Mouse (Mus musculus): ENCODE data around the gene Ccdc183.

Gene Ccdc183

DNA sequence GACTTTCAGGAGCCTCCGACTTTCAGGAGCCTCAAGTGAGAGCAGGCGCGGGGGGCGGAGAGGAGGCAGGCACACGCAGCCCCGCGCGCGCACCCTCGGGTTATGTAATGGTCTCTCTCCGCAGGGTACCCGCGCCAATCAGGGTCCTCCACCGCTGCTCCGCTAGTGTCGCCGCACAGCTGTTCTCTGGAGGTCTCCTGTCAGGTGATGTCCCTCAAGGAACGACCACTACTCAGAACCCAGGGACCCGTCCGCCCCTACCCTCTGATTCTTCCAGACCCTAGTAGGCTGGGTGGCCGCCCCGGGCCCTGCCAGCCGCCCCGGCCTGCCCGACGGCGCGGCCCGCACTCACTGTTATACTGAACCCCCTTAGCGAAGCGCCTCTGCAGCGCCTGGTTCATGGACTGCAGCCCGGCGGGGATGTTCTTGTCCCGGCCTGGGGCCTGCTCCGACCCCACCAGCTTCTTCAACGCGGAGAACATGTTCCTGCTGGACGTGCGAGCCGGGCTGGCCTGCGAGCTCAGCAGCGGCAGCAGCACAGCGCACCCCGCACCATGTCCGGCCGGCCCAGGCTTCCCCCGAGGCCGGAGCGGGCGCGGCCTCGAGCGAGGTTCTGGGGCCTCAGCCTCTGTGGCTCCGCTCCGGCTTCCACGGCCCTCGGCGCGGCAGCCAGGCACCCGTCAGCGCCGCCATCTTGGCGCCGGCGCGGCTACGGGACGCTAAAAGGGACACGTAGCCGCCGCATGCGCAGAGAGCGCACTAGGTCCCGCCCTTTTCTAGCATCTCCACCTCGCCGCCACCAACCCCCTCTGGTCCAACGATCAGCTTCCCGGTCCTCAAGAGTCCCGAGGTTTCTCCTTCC lies 9.5 kb downstream of the Ccdc183 start, which contains the start of gene Rabl6:
Gene Rabl6 (minus strand): TSS at position 761 of the 862 bp plus-strand sequence.
- DNase-seq (ENCODE audit: low spot score in 2 of 2): peak; percentile 94

DNA sequence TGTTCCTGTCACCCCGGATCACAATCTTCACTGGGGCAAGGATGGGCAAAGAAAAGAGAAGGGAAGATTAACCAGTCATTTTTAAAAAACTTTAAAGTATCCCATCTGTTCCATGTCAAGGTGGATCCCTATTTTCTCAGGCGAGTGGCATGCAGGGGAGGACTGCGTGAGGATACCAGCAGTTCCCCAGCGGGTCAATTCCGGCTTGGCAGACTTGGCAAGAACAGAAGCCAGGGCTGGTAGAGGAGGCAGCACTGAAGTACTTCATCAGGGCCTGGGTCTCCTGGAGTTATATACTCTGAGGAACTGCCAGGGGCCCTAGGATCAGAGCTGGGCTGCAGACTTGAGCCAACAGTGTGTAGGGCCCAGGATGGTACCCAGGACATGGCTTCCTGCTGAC lies 15.0 kb downstream of the Ccdc183 start:
- DNase-seq (ENCODE audit: low spot score in 2 of 2): no peak

DNA sequence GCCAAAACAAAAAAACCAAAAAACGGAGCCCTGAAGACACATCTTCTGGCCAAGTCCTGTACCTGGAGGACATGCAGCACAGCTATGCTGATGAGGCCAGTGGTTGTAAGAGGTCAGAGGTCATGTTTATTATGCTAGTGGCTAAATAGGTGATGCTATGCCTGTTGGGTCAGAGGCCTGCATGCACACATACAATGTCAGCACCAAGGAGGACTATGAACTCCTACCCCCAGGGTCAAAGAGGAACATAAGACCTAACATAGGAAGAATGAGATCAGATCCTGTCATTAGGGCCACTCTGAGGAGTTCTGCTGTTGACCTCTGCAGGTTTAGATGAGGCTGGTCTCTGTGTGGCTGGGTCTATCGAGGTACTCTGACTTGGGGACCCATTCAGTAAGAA lies 17.4 kb downstream of the Ccdc183 start:
- no peak for DNase-seq (ENCODE audit: low spot score in 2 of 2)

DNA sequence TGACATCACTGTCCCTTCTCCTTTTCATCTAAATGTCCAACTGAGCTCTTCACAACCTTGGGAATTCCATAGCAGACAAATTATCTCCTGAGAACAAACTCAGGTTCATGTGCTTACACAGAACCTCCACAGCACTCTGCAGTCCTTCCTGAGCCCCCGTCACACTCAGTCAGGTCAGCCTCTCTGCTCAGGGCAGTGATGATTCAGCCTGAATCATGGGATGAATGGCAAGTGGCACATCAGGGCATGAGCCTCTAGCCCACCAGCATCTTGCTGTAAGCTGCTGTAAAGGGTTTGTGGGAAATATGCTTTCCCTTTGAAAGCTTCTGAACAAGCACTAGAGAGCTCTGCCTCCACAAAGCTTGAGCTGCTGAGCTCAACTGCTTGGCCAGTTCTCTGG lies 18.7 kb downstream of the Ccdc183 start:
- DNase-seq (ENCODE audit: low spot score in 2 of 2): no peak

DNA sequence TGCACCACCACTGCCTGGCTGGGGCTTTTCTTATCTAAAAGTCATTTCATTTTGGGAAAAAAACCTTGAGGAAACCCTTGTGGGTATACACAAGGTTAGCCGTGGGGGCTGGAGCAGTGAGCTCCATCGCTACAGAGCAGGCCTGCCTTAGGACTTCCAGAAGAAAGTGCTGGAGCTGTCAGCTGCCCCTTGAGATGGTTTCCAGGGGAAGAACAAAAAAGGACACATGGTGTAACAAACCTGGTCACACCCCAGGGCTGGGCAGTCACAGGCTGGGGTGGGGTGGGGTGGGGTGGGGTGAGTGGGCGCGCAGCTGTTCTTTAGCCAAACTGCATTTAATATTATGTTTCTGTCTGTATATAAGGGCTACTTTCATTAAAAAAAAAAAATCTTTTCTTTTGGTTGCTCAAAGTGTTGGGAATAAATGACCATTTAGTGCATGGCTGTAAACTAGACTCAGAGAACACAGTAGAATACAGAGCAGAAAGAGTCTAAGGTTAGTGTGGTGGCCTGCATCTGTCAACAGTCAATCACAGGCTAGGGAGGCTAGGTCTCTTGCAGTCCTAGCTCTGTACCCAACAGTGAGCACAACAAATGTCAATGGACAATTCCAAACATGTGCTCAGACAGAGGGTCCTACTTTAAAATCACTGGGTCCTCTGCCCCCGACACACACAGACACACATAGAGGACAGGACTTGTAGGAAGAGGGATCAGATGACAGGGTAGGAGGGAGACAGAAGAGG lies 20.5 kb downstream of the Ccdc183 start:
- DNase-seq (ENCODE audit: low spot score in 2 of 2): no peak

DNA sequence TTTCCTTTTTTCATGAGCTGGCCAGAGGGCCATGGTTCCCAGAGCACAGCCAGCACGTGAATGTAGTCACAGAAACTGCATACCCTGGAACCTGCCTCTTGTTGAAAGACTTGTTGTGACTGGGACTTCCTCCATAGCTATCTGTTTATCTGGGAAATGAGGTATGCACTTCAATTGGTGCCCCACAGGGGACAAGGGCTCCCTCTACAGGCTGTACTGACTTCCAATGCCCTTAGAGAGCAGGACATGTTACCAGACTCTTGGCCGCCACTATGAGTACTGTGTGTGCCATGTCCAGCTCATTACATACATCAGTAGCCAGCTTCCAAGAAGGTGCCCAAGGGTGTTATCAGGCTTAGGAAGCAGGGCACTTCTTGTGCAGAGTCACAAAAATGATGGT lies 25.6 kb downstream of the Ccdc183 start:
- no peak for DNase-seq (ENCODE audit: low spot score in 2 of 2)

DNA sequence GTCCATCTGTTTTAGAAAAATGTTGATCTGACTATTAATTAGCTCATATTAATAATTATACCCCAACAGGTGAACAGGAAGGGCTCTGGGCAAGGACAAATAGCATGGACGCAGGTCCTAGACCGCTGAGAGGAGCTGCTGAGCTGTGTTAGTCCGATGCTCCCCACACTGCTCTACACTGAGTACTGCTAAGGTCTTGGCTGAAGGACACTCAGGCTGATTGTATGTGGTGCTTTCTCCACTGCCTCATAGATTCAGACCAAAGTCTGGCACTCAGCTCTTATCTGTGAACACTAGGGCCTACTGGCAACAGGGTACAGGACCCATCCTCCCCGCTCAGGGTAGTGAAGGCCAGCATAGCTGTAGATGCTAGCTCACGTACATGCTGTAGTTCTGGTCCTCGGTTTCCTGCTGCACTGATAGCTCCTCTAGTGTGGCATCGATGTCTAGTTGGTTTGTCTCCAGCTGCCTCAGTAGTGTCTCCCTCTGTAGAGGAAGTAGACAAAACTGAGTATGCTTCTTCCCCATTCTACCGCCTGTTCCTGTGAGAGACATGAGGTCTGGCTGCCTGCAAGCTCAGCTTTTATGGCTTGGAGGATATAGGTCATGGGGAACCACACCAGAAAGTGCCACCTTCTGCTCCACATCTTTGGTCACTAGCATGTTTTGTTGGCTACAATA lies 29.1 kb downstream of the Ccdc183 start:
- DNase-seq (ENCODE audit: low spot score in 2 of 2): peak in 1 of 2 experiments; percentile 51

DNA sequence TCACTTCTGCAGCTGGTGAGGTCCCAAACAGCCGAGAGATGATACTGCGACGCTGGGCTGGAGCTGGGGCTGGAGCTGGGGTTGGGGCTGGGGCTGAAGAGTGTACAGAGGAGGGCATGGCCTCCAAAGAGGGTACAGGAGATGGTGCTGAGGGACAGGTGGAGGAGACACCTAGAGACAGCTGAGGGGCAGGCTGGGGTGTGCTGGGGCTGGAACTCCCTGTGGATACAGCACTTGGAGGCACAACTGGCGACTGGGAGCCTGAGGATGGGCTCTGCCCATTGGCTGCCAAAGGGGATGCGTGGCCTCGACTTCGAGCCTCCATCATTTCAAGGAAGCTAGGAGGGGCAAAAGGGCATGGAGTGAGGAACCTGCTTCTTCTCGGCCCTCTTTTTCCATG lies 30.2 kb downstream of the Ccdc183 start:
- no peak for DNase-seq (ENCODE audit: low spot score in 2 of 2)

DNA sequence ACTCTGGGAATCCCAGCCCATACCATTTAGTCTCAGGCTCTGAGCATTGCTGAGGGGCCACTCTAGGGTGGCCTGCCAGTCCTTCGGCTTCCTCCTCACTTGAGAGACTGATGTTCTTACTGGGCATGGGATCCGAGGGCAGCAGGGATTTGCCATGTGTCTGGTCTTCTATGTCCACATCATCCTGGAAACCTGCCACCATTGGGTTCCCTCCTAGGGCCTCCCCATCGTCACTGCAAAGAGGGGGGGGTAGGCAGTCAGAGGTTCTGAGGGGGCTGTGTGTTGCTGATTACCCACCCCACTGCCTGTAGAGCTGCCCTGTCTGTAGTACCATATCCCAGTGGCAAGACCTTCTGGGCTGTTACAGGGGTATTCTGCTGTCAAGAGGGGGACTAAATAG lies 31.9 kb downstream of the Ccdc183 start:
- DNase-seq (ENCODE audit: low spot score in 2 of 2): peak in 1 of 2 experiments; percentile 43

DNA sequence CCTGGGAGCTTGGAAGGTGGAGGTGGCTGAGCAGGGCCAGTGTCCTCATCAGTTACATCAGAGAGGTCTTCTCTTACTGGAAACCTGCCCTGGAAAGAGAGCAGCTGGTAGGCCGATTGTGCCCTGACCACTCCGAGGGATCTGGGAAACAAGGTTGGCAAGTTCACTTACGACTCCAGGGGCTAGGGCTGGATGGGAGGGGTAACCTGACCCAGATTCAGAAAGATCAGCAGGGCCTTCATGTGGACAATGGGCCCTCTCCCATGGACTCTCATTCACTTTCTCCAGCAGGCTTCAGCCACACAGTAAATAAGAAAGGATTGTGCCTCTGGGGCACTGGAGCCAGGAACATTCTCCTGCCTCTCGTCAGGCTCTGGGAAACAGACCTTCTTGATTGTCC lies 32.6 kb downstream of the Ccdc183 start:
- peak; percentile 37 to 62 for DNase-seq (ENCODE audit: low spot score in 2 of 2)

DNA sequence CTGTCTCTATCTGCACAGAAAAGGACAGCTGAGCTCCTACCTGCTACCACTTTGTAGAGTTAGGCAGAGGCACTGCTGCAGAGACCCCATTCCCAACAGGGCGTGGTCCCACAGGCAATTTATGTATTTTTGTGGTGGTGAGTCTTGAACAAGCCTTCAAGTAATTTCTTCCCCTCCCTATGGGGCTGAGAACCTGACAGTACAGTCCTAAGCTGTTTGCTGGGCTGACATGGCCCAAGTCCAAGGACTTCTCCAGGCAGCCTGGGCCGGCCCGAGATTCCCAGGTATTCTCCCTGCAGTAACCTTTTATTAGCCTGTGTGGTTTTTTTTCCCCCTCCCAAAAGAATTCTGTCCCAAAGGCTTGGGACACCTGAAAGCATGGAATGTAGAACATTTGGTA lies 33.3 kb downstream of the Ccdc183 start:
- DNase-seq (ENCODE audit: low spot score in 2 of 2): peak; percentile 35 to 38

DNA sequence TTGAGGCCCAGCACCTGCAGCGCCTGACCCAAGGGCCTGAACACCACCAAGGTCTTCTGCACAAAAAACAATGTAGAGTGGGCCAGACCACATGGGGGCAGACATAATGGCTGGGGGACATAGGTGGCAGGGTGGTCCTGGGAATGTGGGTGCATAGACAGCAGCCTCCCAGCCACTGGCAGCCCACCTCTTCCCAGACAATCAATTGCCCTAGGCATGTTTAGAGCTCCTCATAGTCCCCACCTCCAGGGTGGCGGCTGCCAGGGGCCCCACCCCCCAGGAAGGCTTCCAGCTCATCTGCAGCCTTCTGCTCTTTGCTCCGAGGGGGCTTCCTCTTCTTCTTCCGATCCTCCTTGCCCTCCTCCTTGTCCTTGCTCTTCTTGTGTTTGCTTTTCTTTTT lies 33.9 kb downstream of the Ccdc183 start:
- DNase-seq (ENCODE audit: low spot score in 2 of 2): peak; percentile 45 to 49

DNA sequence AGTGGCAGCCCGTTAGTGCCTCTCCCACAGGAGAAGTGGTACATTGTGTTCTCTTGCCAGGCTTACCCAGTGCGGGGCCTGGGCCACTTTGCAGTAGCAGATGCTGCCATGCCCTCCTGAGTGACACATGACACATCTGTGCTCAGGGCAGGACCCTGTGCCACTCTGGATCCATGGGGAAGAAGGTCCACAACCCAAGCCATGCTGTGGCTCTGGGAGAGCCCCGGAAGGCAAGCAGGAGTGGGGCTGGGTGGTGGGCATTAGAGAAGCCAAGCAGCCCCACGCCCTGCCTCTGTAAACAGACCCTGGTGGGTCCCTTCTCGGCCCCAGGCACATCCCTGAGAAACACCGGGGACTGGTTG lies 34.4 kb downstream of the Ccdc183 start:
- peak in 1 of 2 experiments; percentile 42 for DNase-seq (ENCODE audit: low spot score in 2 of 2)

DNA sequence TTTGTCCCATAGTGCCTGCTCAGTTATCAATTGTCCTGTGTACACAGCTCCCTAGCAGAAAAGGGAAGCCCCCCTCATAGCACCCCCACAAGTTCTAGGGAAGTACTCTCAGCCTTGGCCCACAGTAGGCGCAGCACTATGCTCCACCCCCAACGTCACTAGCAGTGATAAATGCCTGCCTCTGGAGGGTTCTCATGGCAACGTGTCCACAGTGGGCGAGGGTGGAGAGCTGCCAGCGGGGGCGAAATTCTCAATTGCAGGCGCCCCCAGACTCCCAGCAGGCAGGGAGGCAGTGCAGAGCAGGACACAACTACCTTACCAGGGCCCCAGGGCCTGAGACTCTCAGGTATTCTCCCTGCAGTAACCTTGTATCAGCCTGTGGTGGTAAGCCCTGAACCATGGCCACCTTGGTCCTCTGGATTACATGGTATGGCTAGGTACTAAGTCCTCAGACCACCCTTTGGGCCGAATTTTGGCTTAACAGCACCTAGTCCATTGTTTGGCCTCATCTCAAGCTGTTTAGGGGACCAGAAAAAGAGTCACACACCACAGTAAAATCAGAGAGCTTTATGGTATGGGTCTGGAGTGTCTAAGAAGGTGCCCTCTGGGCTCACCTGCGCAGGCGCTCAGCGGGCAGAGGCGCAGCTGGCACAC lies 34.9 kb downstream of the Ccdc183 start:
- DNase-seq (ENCODE audit: low spot score in 2 of 2): peak; percentile 94 to 95

DNA sequence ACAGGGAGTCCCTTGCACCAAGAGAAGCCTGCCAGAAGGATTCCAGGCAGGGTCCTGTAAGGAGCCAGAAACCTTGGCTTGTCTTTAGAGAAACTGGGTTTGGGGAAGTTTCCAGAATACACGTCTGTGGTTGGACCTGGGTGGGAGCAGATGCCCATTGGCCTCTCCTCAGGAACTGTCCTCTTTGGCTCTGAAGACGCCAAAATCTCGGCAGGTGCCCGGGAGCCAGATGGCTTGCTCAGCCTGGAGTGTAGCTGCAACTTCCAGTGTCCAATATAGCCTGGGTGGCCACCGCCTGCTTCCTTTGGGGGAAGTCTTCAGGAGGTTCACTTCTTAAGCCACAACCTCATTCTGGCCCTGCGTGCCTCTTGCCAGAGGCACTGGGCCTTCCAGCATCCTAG lies 35.6 kb downstream of the Ccdc183 start:
- DNase-seq (ENCODE audit: low spot score in 2 of 2): peak; percentile 58 to 76

DNA sequence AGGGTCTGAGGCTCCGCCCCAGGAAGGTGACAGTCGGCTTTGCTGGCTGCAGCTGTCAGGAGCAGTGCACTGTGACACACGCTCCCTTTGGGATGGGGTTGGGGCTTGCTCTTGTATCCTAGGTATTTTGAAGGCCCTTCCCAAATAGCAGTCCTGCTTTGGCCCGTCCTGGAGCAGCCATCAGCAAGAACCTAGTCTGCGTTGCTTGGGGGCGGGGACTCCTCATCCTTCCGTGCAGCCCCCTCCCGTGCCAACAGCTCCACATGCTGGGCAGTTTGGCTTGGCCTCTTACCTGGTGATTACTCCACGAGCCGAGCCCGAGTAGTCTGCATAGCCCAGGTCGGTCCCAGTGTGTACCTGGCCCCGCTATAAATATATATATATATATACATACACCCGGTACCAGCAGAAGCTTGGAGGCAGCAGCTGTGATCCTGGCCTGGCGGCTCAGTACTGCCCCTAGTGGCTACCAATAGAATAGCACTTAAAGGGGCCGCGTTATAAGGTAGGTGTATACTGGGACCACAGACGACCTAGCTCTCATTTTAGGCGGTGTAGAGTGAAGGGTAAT lies 36.1 kb downstream of the Ccdc183 start, which contains the start of gene Ajm1:
Gene Ajm1 (minus strand): TSS at position 464 of the 571 bp plus-strand sequence.
- DNase-seq (ENCODE audit: low spot score in 2 of 2): peak; percentile 84 to 91

DNA sequence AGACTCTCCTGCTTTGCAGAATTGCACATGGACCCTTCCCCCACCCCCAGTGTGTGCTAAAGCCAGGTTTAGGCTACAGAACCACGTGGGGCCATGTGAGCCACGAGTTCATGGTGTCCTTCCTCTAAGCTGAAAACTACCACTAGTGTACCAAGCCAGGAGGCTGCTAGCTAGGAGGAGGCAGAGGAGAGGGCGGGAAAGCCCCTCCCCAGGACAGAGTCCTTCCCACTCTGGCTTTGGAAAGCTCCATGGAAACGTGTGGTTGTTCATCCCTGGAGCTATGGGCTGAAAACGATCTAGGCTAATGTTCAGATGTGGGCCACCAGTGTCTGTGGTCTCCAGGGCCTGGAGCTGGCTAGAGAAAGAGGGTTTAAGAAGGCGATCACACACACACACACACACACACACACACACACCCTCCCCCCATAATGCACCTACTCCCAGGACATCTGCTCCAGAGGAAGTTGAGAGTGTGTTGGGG lies 36.8 kb downstream of the Ccdc183 start:
- DNase-seq (ENCODE audit: low spot score in 2 of 2): peak; percentile 64 to 70

DNA sequence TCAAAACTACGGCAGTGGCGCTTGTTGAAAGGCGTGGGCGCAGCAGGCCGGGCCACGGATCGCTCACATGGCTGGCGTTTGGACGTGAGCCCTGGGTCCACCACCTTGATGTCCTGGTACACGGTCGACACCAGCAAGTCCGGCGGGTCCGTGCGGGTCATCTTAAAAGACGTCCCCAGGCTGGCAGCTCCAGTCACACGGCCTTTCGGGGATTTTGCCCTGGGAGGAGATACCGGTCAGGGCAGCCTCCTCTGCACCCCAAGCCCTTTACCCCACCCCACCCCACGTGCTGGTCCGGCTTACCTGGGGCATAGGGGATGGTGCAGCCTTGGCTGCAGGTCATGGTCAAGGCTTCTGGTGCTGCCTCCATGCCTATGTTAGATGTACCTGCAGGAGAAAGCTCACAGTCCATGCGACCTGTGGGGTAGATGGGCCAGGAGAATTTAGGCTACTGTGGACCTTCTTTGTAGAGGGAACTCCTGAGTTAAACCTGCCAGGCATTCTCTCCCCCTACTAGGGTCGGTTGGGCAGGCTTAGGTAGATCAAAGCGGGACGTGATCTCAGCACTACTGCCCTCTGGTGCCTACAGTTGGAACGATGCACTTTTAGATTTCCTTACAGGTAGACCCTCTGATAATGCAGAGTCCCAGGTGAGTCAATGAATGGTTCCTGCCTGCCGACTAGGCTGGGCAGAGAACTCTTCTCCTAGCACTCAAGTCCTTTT lies 37.6 kb downstream of the Ccdc183 start:
- DNase-seq (ENCODE audit: low spot score in 2 of 2): peak; percentile 67 to 71

DNA sequence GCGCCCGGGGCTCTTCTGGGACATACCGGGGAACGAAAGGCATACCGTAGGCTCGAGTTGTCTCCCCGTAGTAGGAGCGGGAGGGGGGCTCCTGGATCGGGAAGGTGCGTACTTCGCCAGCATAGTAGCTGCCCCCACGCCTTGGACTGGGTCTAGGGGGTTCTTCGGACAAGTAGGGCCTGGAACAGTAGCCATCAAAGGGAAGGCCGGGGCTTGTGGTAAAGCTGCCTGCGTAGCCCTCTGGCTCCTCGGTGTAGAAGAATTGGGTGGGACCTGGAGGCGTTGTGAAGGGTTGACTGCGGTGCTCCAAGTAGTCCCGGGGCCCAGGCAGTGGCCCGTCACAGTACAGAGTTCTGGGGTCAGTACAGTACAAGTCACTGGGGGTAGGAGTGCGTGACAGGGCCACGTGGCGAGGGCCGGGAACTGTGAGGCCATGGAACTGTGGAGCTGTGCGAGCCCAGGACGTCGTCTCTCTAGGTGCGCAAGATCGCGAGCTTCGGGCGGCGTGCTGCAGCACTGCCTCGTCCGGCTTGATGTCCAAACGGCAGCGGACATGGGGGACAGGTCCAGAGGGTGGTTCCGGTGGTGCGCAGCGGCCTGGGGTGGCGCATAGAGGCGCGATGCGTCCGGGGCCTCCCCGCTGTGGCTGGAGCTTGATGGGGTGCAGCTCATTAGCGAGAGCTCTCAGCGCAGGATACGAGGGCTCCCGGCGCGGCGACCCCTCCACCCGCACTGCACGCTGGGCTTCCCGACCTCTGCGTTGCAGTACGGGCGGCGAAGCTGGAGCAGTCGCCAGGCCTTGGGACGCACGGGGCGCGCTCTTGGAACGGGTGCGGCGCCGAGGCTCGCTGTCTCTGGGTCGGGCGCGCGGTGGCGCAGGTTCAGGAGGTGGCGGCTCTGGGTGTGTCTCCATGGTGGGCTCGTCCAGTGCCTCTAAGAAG lies 38.4 kb downstream of the Ccdc183 start:
- DNase-seq (ENCODE audit: low spot score in 2 of 2): no peak
